Comparison of ENCODE assay signal across 10 mouse cellular contexts in genomic region chr8:125291932-125292717, GRCm38 (mm10).
DNase-seq lines count a peak whose midpoint lies in the region; ATAC-seq and TF ChIP-seq lines count a peak whose summit lies in the region.
"Had no signal": no experiment of that assay in that cellular context is flagged by ENCODE, and none has a peak within 500 bp of the region (broad histone marks: within the 10 kb centered on the region; RNA-seq: fewer than 3 reads in every experiment).

No protein-coding gene starts in this region.

- peak; percentile 52 for TF ChIP-seq CTCF in lung, postnatal 0 days (IDR thresholded peaks at IDR 0.05)
- TF ChIP-seq CTCF in lung, adult 2 months (IDR thresholded peaks at IDR 0.05; ENCODE audit: insufficient read depth, low read length): no peak
- peak; percentile 53 for TF ChIP-seq CTCF in heart, postnatal 0 days (IDR thresholded peaks at IDR 0.05; ENCODE audit: low read depth)

- no peak for TF ChIP-seq EP300 in lung, postnatal 0 days (IDR thresholded peaks at IDR 0.05)
- TF ChIP-seq EP300 in heart, postnatal 0 days (IDR thresholded peaks at IDR 0.05; ENCODE audit: low read depth): no peak

- ATAC-seq in forebrain, embryonic 15.5 days (replicated peaks): no peak
- ATAC-seq in forebrain, embryonic 13.5 days: no peak
- no peak for ATAC-seq in lung, postnatal 0 days
- peak; percentile 16; the same call in 1 of the 2 replicates for ATAC-seq in heart, postnatal 0 days (ENCODE audit: insufficient read depth, low read depth)
- no peak for ATAC-seq in stomach, embryonic 14.5 days (ENCODE audit: insufficient number of reproducible peaks, insufficient read depth, low FRiP score, low read depth)

- no peaks in the 10 kb centered on the region for H3K27me3 ChIP-seq in forebrain, embryonic 15.5 days
- no peaks in the 10 kb centered on the region for H3K27me3 ChIP-seq in forebrain, embryonic 13.5 days
- H3K27me3 ChIP-seq in lung, postnatal 0 days (replicated peaks; ENCODE audit: insufficient read depth, low read length): no peaks in the 10 kb centered on the region
- no peaks in the 10 kb centered on the region for H3K27me3 ChIP-seq in heart, postnatal 0 days (ENCODE audit: control insufficient read depth, insufficient read depth, low read length)
- H3K27me3 ChIP-seq in stomach, embryonic 14.5 days (ENCODE audit: control insufficient read depth, insufficient read depth, low read length): no peaks in the 10 kb centered on the region
- H3K27me3 ChIP-seq: hindbrain, embryonic 13.5 days had no signal

- peaks cover 22% of the 10 kb centered on the region for H3K4me1 ChIP-seq in forebrain, embryonic 15.5 days
- peaks cover 30% of the 10 kb centered on the region for H3K4me1 ChIP-seq in forebrain, embryonic 13.5 days
- peaks cover 9% of the 10 kb centered on the region for H3K4me1 ChIP-seq in lung, postnatal 0 days (ENCODE audit: insufficient read depth, low read depth, low read length)
- peaks cover 10% of the 10 kb centered on the region for H3K4me1 ChIP-seq in lung, adult 2 months (ENCODE audit: control insufficient read depth, insufficient read depth, low read length)
- peaks cover 48% of the 10 kb centered on the region for H3K4me1 ChIP-seq in heart, postnatal 0 days (ENCODE audit: control insufficient read depth, insufficient read depth)
- peaks cover 16% of the 10 kb centered on the region; the same call in 1 of the 2 replicates for H3K4me1 ChIP-seq in stomach, embryonic 14.5 days (ENCODE audit: control insufficient read depth, insufficient read depth, low read length)

- 73% methylated on average over 22 of the region's 22 CpGs for WGBS in forebrain, embryonic 15.5 days
- 75% methylated on average over 22 of the region's 22 CpGs for WGBS in forebrain, embryonic 13.5 days
- WGBS in lung, postnatal 0 days: 75% methylated on average over 22 of the region's 22 CpGs
- WGBS in lung, adult 2 months: 77% methylated on average over 22 of the region's 22 CpGs
- WGBS in heart, postnatal 0 days: 67% methylated on average over 22 of the region's 22 CpGs
- 80% methylated on average over 22 of the region's 22 CpGs for WGBS in stomach, embryonic 14.5 days

- no peak for DNase-seq in lung, postnatal 0 days (ENCODE audit: low spot score)
- no peak for DNase-seq in lung, adult 2 months
- peak; percentile 53 for DNase-seq in heart, postnatal 0 days (ENCODE audit: low spot score)
- no peak for DNase-seq in urinary bladder, postnatal 10 days (ENCODE audit: low spot score)
- DNase-seq in cerebellum, adult 8-10 months: no peak
- DNase-seq: thymus, postnatal 36 days had no signal

- no peak overlapping the region for H3K4me2 ChIP-seq in forebrain, embryonic 15.5 days (replicated peaks)
- H3K4me2 ChIP-seq in forebrain, embryonic 13.5 days: no peak overlapping the region
- H3K4me2 ChIP-seq in lung, postnatal 0 days (replicated peaks; ENCODE audit: low read depth, low read length): no peak overlapping the region
- H3K4me2 ChIP-seq in heart, postnatal 0 days (ENCODE audit: low read depth, low read length): no peak overlapping the region
- H3K4me2 ChIP-seq in stomach, embryonic 14.5 days (replicated peaks; ENCODE audit: low read depth, low read length): no peak overlapping the region
- H3K4me2 ChIP-seq: hindbrain, embryonic 13.5 days had no signal

- H3K4me3 ChIP-seq in forebrain, embryonic 15.5 days: no peak overlapping the region
- no peak overlapping the region for H3K4me3 ChIP-seq in forebrain, embryonic 13.5 days
- H3K4me3 ChIP-seq in lung, postnatal 0 days (ENCODE audit: low read depth, low read length): no peak overlapping the region
- no peak overlapping the region for H3K4me3 ChIP-seq in lung, adult 2 months (replicated peaks; ENCODE audit: extremely low read depth, low read depth, low read length)
- H3K4me3 ChIP-seq in heart, postnatal 0 days (ENCODE audit: low read depth, low read length): no peak overlapping the region
- no peak overlapping the region for H3K4me3 ChIP-seq in stomach, embryonic 14.5 days (ENCODE audit: low read depth, low read length)
- H3K4me3 ChIP-seq: hindbrain, embryonic 13.5 days had no signal

- no peak for TF ChIP-seq POLR2A in lung, adult 2 months (IDR thresholded peaks at IDR 0.05; ENCODE audit: borderline replicate concordance, extremely low read depth, low read depth, low read length)

- H3K9me3 ChIP-seq in forebrain, embryonic 15.5 days: no peaks in the 10 kb centered on the region
- no peaks in the 10 kb centered on the region for H3K9me3 ChIP-seq in forebrain, embryonic 13.5 days (replicated peaks)
- H3K9me3 ChIP-seq in lung, postnatal 0 days (ENCODE audit: low read length): no peaks in the 10 kb centered on the region
- no peaks in the 10 kb centered on the region for H3K9me3 ChIP-seq in heart, postnatal 0 days (replicated peaks; ENCODE audit: control insufficient read depth, low read length)
- no peaks in the 10 kb centered on the region for H3K9me3 ChIP-seq in stomach, embryonic 14.5 days (ENCODE audit: control insufficient read depth, low read depth, low read length)

- H3K27ac ChIP-seq in forebrain, embryonic 15.5 days (replicated peaks): peak overlapping the region; percentile 62; the same call in 1 of the 2 replicates
- H3K27ac ChIP-seq in forebrain, embryonic 13.5 days: no peak overlapping the region
- H3K27ac ChIP-seq in lung, postnatal 0 days (ENCODE audit: low read length): peak overlapping the region; percentile 28; the same call in 1 of the 2 replicates
- peak overlapping the region; percentile 95 for H3K27ac ChIP-seq in heart, postnatal 0 days (ENCODE audit: low read depth)
- peak overlapping the region; percentile 72; the same call in 1 of the 2 replicates for H3K27ac ChIP-seq in stomach, embryonic 14.5 days (ENCODE audit: low read length)
- H3K27ac ChIP-seq: hindbrain, embryonic 13.5 days had no signal

- no peaks in the 10 kb centered on the region for H3K36me3 ChIP-seq in forebrain, embryonic 15.5 days
- H3K36me3 ChIP-seq in forebrain, embryonic 13.5 days (ENCODE audit: poor library complexity, severe bottlenecking): no peaks in the 10 kb centered on the region
- no peaks in the 10 kb centered on the region for H3K36me3 ChIP-seq in lung, postnatal 0 days (ENCODE audit: insufficient read depth, low read length)
- no peaks in the 10 kb centered on the region for H3K36me3 ChIP-seq in heart, postnatal 0 days (replicated peaks; ENCODE audit: control insufficient read depth, insufficient read depth, low read length)
- H3K36me3 ChIP-seq in stomach, embryonic 14.5 days (ENCODE audit: control insufficient read depth, insufficient read depth, low read length): no peaks in the 10 kb centered on the region
- H3K36me3 ChIP-seq: hindbrain, embryonic 13.5 days had no signal

- no peak overlapping the region for H3K9ac ChIP-seq in forebrain, embryonic 15.5 days (replicated peaks)
- no peak overlapping the region for H3K9ac ChIP-seq in forebrain, embryonic 13.5 days
- no peak overlapping the region for H3K9ac ChIP-seq in lung, postnatal 0 days (replicated peaks; ENCODE audit: low read depth)
- no peak overlapping the region for H3K9ac ChIP-seq in heart, postnatal 0 days (replicated peaks; ENCODE audit: low read depth, low read length)
- no peak overlapping the region for H3K9ac ChIP-seq in stomach, embryonic 14.5 days (replicated peaks; ENCODE audit: low read depth, low read length)
- H3K9ac ChIP-seq: hindbrain, embryonic 13.5 days had no signal
